Mouse (Mus musculus) liver, embryonic 12.5 days (tissue): ENCODE measurements around the gene Mtg1. TPM values are rescaled to one million over a fixed set of nuclear protein-coding genes. Genes with fewer than 3 reads are reported as not detected.

Source experiments
- ATAC-seq: fragments of 200-750 bp; cut with Nextera tagmentation; 2 replicates; pipeline ENCODE4 v1.8.0; 2017; ENCODE audit warnings: moderate number of reproducible peaks, mild to moderate bottlenecking, moderate library complexity
- H3K27ac ChIP-seq: fragments of 300-500 bp; sonication (generic); 2 replicates; pipeline ENCODE4 v1.5.1; 2016; ENCODE audit warnings: mild to moderate bottlenecking
- H3K27me3 ChIP-seq: fragments of 300-500 bp; sonication (generic); replicated peaks from 2 replicates; pipeline ENCODE4 v1.6.1; 2016; ENCODE audit warnings: mild to moderate bottlenecking, moderate library complexity
- H3K36me3 ChIP-seq: fragments of 300-500 bp; sonication (generic); 2 replicates; pipeline ENCODE4 v1.6.1; 2016; ENCODE audit warnings: mild to moderate bottlenecking, moderate library complexity
- H3K4me1 ChIP-seq: fragments of 300-500 bp; sonication (generic); 2 replicates; pipeline ENCODE4 v1.6.1; 2016
- H3K4me2 ChIP-seq: fragments of 300-500 bp; sonication (generic); 2 replicates; pipeline ENCODE4 v1.6.1; 2016; ENCODE audit warnings: mild to moderate bottlenecking, moderate library complexity
- H3K4me3 ChIP-seq: fragments of 300-500 bp; sonication (generic); 2 replicates; pipeline ENCODE4 v1.5.1; 2016; ENCODE audit warnings: mild to moderate bottlenecking, moderate library complexity
- H3K9ac ChIP-seq: fragments of 300-500 bp; sonication (generic); 2 replicates; pipeline ENCODE4 v1.6.1; 2016; ENCODE audit warnings: mild to moderate bottlenecking, moderate library complexity
- H3K9me3 ChIP-seq: fragments of 300-500 bp; sonication (generic); replicated peaks from 2 replicates; pipeline ENCODE4 v1.6.1; 2016; ENCODE audit warnings: mild to moderate bottlenecking, moderate library complexity
- WGBS: fragments of 180-500 bp; shearing (Covaris S2); methylation state at CpG from one replicate; pipeline ENCODE4 v1.1.7; 2016; ENCODE audit not compliant: insufficient replicate concordance; 5-methylcytosine and 5-hydroxymethylcytosine counted together
- polyA plus RNA-seq: library from polyadenylated mRNA; unstranded; fragments of >200 nt; fragmentation: Nextera tagmentation; extraction: Ambion mirVana; gene quantifications from 2 replicates; pipeline ENCODE4 v1.2.1, GENCODE M21; 2016

The Mtg1 gene
- polyA plus RNA-seq, 1 experiment from 2014 or later, result 25.4 TPM

DNA sequence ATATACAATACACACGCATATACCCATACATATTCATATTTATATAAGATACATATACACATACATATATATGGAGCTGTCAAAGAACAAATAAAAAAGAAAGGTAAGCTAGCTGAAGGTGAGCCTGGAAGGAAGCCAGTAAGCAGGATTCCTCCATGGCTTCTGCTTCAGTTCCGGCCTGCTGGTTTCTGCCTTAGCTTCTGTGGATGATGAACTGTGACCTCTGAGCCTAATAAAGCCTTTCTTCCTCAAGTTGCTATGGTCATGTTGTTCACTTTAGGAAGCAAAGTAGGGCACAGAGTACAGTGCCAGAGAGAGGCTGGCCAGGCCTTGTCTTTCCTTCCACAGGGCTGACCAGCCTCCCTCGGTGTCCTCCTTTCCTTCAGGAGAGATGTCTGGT, 33.5 kb downstream of the Mtg1 start:
- H3K27ac ChIP-seq, result no peak overlapping the region
- no peaks in the 10 kb centered on the region for H3K27me3 ChIP-seq
- H3K4me2 ChIP-seq, result no peak overlapping the region
- 80% methylated on average over 3 of the region's 3 CpGs for WGBS
- H3K36me3 ChIP-seq, result no peaks in the 10 kb centered on the region
- no peak overlapping the region for H3K9ac ChIP-seq
- H3K4me3 ChIP-seq, result no peak overlapping the region
- H3K9me3 ChIP-seq, result no peaks in the 10 kb centered on the region
- no peak for ATAC-seq
- H3K4me1 ChIP-seq, result no peaks in the 10 kb centered on the region

- ATAC-seq, result no peak
These were observed 35.6 kb downstream of the Mtg1 start, which contains the start of gene Olfr523 for GRCm38 (mm10) chr7:140172936-140173335. TSS of gene Olfr523 (plus strand) at chr7:140173217.

DNA sequence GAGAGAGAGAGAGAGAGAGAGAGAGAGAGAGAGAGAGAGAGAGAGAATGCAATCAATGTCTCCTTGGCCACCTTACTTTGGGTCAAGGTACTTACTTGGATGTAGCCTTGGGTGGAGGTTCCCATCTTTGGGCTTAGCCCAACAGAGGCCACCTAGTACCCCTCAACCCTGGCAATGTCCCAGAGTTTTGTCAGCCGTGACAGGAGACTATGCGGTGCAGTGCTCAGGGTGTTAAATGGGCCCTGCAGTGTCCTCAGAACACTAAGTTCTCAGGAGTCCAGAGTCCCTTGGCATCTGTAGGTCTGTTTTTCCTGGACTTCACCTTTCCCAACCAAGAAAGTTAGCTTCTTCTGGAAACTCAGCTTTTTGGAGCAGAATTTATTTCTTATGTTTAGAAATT, 41.8 kb downstream of the Mtg1 start:
- H3K36me3 ChIP-seq, result no peaks in the 10 kb centered on the region
- no peak overlapping the region for H3K9ac ChIP-seq
- H3K27me3 ChIP-seq, result no peaks in the 10 kb centered on the region
- H3K9me3 ChIP-seq, result no peaks in the 10 kb centered on the region
- no peak for ATAC-seq
- WGBS, result 79% methylated on average over 2 of the region's 2 CpGs
- no peak overlapping the region for H3K4me3 ChIP-seq
- H3K27ac ChIP-seq, result no peak overlapping the region
- no peak overlapping the region for H3K4me2 ChIP-seq
- no peaks in the 10 kb centered on the region for H3K4me1 ChIP-seq

More at GRCm38 (mm10) chr7:140172936-140173335, 35.6 kb downstream of the Mtg1 start, which contains the start of gene Olfr523:
- Histone ChIP-seq H3K36me3 (no peaks in the 10 kb centered on the region), H3K9me3 (no peaks in the 10 kb centered on the region), H3K9ac (no peak within 1 kb of the TSS), H3K4me2 (no peak within 1 kb of the TSS), H3K4me1 (no peaks in the 10 kb centered on the region), H3K27me3 (no peaks in the 10 kb centered on the region), H3K27ac (no peak within 1 kb of the TSS), H3K4me3 (no peak within 1 kb of the TSS)
- 39% methylated on average over 1 of the region's 1 CpGs for WGBS

DNA sequence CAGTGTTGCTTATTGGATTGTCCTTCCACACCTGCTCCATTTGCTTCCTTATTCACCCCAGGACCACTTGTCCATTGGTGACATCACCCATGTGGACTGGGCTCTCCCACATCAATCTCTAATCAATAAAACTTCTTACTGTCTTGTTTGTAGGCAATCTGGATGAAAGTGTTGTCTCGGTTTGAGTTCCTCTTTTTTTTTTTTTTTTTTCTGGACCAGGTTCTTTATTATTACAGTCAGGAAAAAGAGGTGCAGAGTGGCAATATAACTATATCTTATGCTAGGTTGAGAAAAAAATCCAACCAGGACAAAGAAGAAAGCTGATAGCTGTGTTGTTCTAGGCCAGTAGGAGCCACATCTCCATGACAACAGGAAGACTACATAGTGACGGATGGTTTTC, 43.3 kb downstream of the Mtg1 start:
- Histone ChIP-seq H3K36me3 (no peaks in the 10 kb centered on the region), H3K4me3 (no peak overlapping the region), H3K27me3 (no peaks in the 10 kb centered on the region; the same call in 1 of the 2 replicates), H3K27ac (no peak overlapping the region), H3K4me2 (no peak overlapping the region), H3K9me3 (no peaks in the 10 kb centered on the region), H3K4me1 (no peaks in the 10 kb centered on the region), H3K9ac (no peak overlapping the region)
- WGBS, result 44% methylated on average over 2 of the region's 2 CpGs
- ATAC-seq, result no peak

- 65% methylated on average over 4 of the region's 4 CpGs for WGBS
- H3K4me1 ChIP-seq, result no peaks in the 10 kb centered on the region
- H3K9ac ChIP-seq, result no peak overlapping the region
- no peak for ATAC-seq
- no peak overlapping the region for H3K4me2 ChIP-seq
- H3K27ac ChIP-seq, result no peak overlapping the region
- H3K4me3 ChIP-seq, result no peak overlapping the region
- no peaks in the 10 kb centered on the region for H3K36me3 ChIP-seq
- no peaks in the 10 kb centered on the region for H3K9me3 ChIP-seq
- no peaks in the 10 kb centered on the region; the same call in 1 of the 2 replicates for H3K27me3 ChIP-seq
These were observed 46.8 kb downstream of the Mtg1 start for GRCm38 (mm10) chr7:140184206-140184605.

- Histone ChIP-seq H3K9ac (no peak overlapping the region), H3K9me3 (no peaks in the 10 kb centered on the region), H3K36me3 (no peaks in the 10 kb centered on the region), H3K4me2 (no peak overlapping the region), H3K27me3 (no peaks in the 10 kb centered on the region; the same call in 1 of the 2 replicates), H3K4me3 (no peak overlapping the region), H3K4me1 (0 out of 2 replicates have a peak, but pooled peaks cover 4% of the 10 kb centered on the region), H3K27ac (no peak overlapping the region)
- WGBS, result 55% methylated on average over 18 of the region's 18 CpGs
- ATAC-seq, result peak; percentile 42; the same call in 1 of the 2 replicates
These were observed 49.6 kb downstream of the Mtg1 start for GRCm38 (mm10) chr7:140186646-140187620.

DNA sequence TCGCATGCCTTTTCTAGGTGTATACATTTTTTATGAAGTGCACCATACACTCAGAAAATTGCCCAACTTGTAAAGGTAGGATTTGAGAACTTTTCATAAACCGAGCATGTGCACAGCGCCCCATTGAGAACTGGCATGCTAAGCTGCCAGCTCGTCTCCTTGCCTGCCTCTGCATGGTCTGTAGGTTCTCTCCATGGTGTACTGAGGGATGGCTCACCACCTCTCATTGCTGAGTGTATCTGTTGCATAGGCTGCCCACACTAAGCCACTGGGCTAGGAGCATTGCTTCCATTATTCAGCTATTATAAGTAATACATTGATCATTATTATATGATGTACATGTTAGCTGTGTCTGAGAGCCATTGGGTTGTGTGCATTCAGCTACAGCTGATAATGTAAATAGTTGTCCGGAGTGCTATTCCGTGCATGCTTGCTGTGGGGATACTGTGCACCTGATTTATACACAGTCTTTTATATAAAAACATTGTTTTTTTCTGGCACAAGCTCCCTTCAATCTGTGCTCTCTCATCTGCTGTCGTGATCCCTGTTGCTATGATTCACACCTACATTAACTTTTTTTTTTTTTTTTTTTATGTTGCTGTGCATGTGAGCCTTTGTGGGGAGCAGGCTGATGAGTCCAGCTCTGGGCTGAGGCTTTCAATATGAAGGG, 50.5 kb downstream of the Mtg1 start:
- H3K36me3 ChIP-seq, result no peaks in the 10 kb centered on the region
- 64% methylated on average over 7 of the region's 7 CpGs for WGBS
- ATAC-seq, result no peak

GRCm38 (mm10) chr7:140188391-140189328, 51.3 kb downstream of the Mtg1 start:
- 37% methylated on average over 4 of the region's 4 CpGs for WGBS
- peak; percentile 61; the same call in 1 of the 2 replicates for ATAC-seq
- no peaks in the 10 kb centered on the region; the same call in 1 of the 2 replicates for H3K27me3 ChIP-seq
- no peak overlapping the region for H3K4me2 ChIP-seq
- H3K36me3 ChIP-seq, result no peaks in the 10 kb centered on the region
- H3K4me1 ChIP-seq, result 0 out of 2 replicates have a peak, but pooled peaks cover 4% of the 10 kb centered on the region
- no peak overlapping the region for H3K27ac ChIP-seq
- H3K4me3 ChIP-seq, result no peak overlapping the region
- H3K9ac ChIP-seq, result no peak overlapping the region
- H3K9me3 ChIP-seq, result no peaks in the 10 kb centered on the region

More for the DNA sequence above, 50.5 kb downstream of the Mtg1 start:
- Histone ChIP-seq H3K4me1 (0 out of 2 replicates have a peak, but pooled peaks cover 4% of the 10 kb centered on the region), H3K4me3 (no peak overlapping the region), H3K9ac (no peak overlapping the region), H3K27me3 (no peaks in the 10 kb centered on the region; the same call in 1 of the 2 replicates), H3K27ac (no peak overlapping the region), H3K9me3 (no peaks in the 10 kb centered on the region), H3K4me2 (no peak overlapping the region)

DNA sequence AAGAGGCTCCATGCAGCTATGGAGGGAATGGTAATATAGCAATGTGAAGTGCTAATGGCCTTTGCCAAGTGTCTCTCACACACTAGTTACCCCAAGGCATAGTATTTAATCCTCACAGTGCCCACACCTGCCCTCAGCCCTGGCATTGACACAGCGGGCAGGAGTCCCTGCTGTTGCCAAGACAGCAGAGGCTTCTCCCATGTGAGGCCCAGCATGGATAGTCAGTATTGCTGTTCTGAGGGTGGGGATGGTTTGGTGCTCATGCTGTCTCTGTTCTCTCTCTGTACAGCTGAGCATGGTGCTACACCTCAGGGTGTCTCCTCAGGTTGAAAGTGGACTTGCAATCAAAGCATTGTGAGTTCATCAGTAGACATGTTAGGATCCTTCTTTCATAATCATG, 53.1 kb downstream of the Mtg1 start:
- Histone ChIP-seq H3K9ac (no peak overlapping the region), H3K4me2 (no peak overlapping the region), H3K36me3 (no peaks in the 10 kb centered on the region), H3K4me1 (0 out of 2 replicates have a peak, but pooled peaks cover 4% of the 10 kb centered on the region), H3K9me3 (no peaks in the 10 kb centered on the region), H3K27ac (no peak overlapping the region), H3K4me3 (no peak overlapping the region), H3K27me3 (no peaks in the 10 kb centered on the region; the same call in 1 of the 2 replicates)
- WGBS, result 67% methylated on average over 1 of the region's 1 CpGs
- ATAC-seq, result no peak; the same call in 1 of the 2 replicates

- ATAC-seq, result no peak
- no peak overlapping the region for H3K4me3 ChIP-seq
- H3K27ac ChIP-seq, result no peak overlapping the region
- no peaks in the 10 kb centered on the region for H3K36me3 ChIP-seq
- no peak overlapping the region for H3K9ac ChIP-seq
- no peaks in the 10 kb centered on the region for H3K27me3 ChIP-seq
- WGBS, result 42% methylated on average over 2 of the region's 2 CpGs
- H3K9me3 ChIP-seq, result no peaks in the 10 kb centered on the region
- no peak overlapping the region for H3K4me2 ChIP-seq
- H3K4me1 ChIP-seq, result 0 out of 2 replicates have a peak, but pooled peaks cover 4% of the 10 kb centered on the region
These were observed 55.1 kb downstream of the Mtg1 start for GRCm38 (mm10) chr7:140192445-140192844.

- whole genome bisulfite sequencing, result 50% methylated on average over 2 of the region's 2 CpGs
- H3K9ac ChIP-seq, result no peak overlapping the region
- no peak overlapping the region for H3K4me2 ChIP-seq
- H3K36me3 ChIP-seq, result no peaks in the 10 kb centered on the region
- no peaks in the 10 kb centered on the region for H3K9me3 ChIP-seq
- no peaks in the 10 kb centered on the region for H3K27me3 ChIP-seq
- H3K4me1 ChIP-seq, result 0 out of 2 replicates have a peak, but pooled peaks cover 4% of the 10 kb centered on the region
- ATAC-seq, result no peak
- H3K4me3 ChIP-seq, result no peak overlapping the region
- no peak overlapping the region for H3K27ac ChIP-seq
These were observed 55.5 kb downstream of the Mtg1 start for GRCm38 (mm10) chr7:140192851-140193250.
